Mouse (Mus musculus) c-Kit-negative CD71-positive TER-119-positive erythroid progenitor cells, embryonic 14.5 days (primary cell): Measurements from ENCODE around the gene N4bp2l2.
"Not testable (repeated sequence)": the region's sequence is repeated elsewhere in the genome, so short reads cannot be mapped to it uniquely, and the experiment has no call there.

Experiments
- DNase-seq: peaks from one replicate; pipeline ENCODE4 v3.0.0-alpha.2; 2013; ENCODE audit warnings: low read depth, low spot score

The N4bp2l2 gene

GRCm38 (mm10) chr5:150666133-150666739, at the start of gene N4bp2l2:
TSS of gene N4bp2l2 (minus strand) at chr5:150666183.
- not testable (repeated sequence) for DNase-seq

GRCm38 (mm10) chr5:150713431-150713830, 47.4 kb upstream of the N4bp2l2 start:
- DNase-seq: no peak

- DNase-seq: no peak
Measured at GRCm38 (mm10) chr5:150711503-150711902, 45.5 kb upstream of the N4bp2l2 start.

GRCm38 (mm10) chr5:150707181-150707580, 41.2 kb upstream of the N4bp2l2 start:
- DNase-seq: not testable (repeated sequence)

- not testable (repeated sequence) for DNase-seq
Measured at GRCm38 (mm10) chr5:150706651-150707050, 40.7 kb upstream of the N4bp2l2 start.

- DNase-seq: no peak
Measured at GRCm38 (mm10) chr5:150702714-150703113, 36.7 kb upstream of the N4bp2l2 start.

GRCm38 (mm10) chr5:150693277-150693676, 27.3 kb upstream of the N4bp2l2 start:
- DNase-seq: no peak

- no peak for DNase-seq
Measured at GRCm38 (mm10) chr5:150690685-150691084, 24.7 kb upstream of the N4bp2l2 start.

GRCm38 (mm10) chr5:150682862-150683261, 16.9 kb upstream of the N4bp2l2 start:
- DNase-seq: not testable (repeated sequence)

GRCm38 (mm10) chr5:150674866-150675265, 8.9 kb upstream of the N4bp2l2 start:
- no peak for DNase-seq

- peak; percentile 21 for DNase-seq
Measured at GRCm38 (mm10) chr5:150673880-150674621, 8.1 kb upstream of the N4bp2l2 start.

- peak; percentile 95 for DNase-seq
Measured at GRCm38 (mm10) chr5:150673153-150673835, 7.3 kb upstream of the N4bp2l2 start, which contains the start of gene Pds5b. TSS of gene Pds5b (plus strand) at chr5:150673739.

- no peak for DNase-seq
Measured at GRCm38 (mm10) chr5:150672343-150672742, 6.4 kb upstream of the N4bp2l2 start.

- no peak for DNase-seq
Measured at GRCm38 (mm10) chr5:150668731-150669130, 2.7 kb upstream of the N4bp2l2 start.

- peak; percentile 90 for DNase-seq
Measured at GRCm38 (mm10) chr5:150665132-150665954, 640 bp downstream of the N4bp2l2 start.

- no peak for DNase-seq
Measured at GRCm38 (mm10) chr5:150664794-150665131, 1.2 kb downstream of the N4bp2l2 start.

- DNase-seq: not testable (repeated sequence)
Measured at GRCm38 (mm10) chr5:150663926-150664325, 2.1 kb downstream of the N4bp2l2 start.

- not testable (repeated sequence) for DNase-seq
Measured at GRCm38 (mm10) chr5:150660296-150660695, 5.7 kb downstream of the N4bp2l2 start.

- not testable (repeated sequence) for DNase-seq
Measured at GRCm38 (mm10) chr5:150659425-150659824, 6.6 kb downstream of the N4bp2l2 start.

GRCm38 (mm10) chr5:150654548-150654947, 11.4 kb downstream of the N4bp2l2 start:
- no peak for DNase-seq

- no peak for DNase-seq
Measured at GRCm38 (mm10) chr5:150652578-150652977, 13.4 kb downstream of the N4bp2l2 start.

GRCm38 (mm10) chr5:150644926-150645325, 21.1 kb downstream of the N4bp2l2 start:
- no peak for DNase-seq
